25 mouse cellular contexts compared by ENCODE assay signal in genomic region chr5:135346430-135346829, GRCm38 (mm10). TPM values are rescaled to one million over a fixed set of nuclear protein-coding genes. Genes with fewer than 3 reads are reported as not detected.
DNase-seq lines count a peak whose midpoint lies in the region; ATAC-seq and TF ChIP-seq lines count a peak whose summit lies in the region.
"Had no signal": no experiment of that assay in that cellular context is flagged by ENCODE, and none has a peak within 500 bp of the region (broad histone marks: within the 10 kb centered on the region; RNA-seq: fewer than 3 reads in every experiment).

No protein-coding gene starts in this region.

- no peaks in the 10 kb centered on the region for H3K36me3 ChIP-seq in liver, adult 2 months (ENCODE audit: control insufficient read depth, insufficient read depth, low read length)
- H3K36me3 ChIP-seq in liver, embryonic 12.5 days = no peaks in the 10 kb centered on the region
- H3K36me3 ChIP-seq: embryonic facial prominence, embryonic 10.5 days; heart, embryonic 13.5 days; hindbrain, embryonic 10.5 days; midbrain, embryonic 15.5 days; neural tube, embryonic 13.5 days had no signal

- no peak overlapping the region for H3K4me2 ChIP-seq in liver, embryonic 12.5 days
- H3K4me2 ChIP-seq: heart, embryonic 13.5 days; midbrain, embryonic 15.5 days; neural tube, embryonic 13.5 days had no signal

- no peak for ATAC-seq in liver, embryonic 12.5 days
- peak; percentile 48; the same call in 1 of the 2 replicates for ATAC-seq in common myeloid progenitor, adult 5-6 weeks (replicated peaks; ENCODE audit: low read depth, poor library complexity, severe bottlenecking)
- ATAC-seq: activated CD4-positive, CD25-positive, alpha-beta regulatory T cell, adult 4 months; forebrain, embryonic 16.5 days; midbrain, embryonic 15.5 days had no signal

- TF ChIP-seq CTCF in gastrocnemius, adult 2 months (IDR thresholded peaks at IDR 0.05) = peak; percentile 39
- TF ChIP-seq CTCF in liver, adult 2 months (IDR thresholded peaks at IDR 0.05; ENCODE audit: low read depth, low read length) = 0 out of 2 replicates have a peak, but pooled peaks have one; percentile 30

- H3K9ac ChIP-seq in liver, adult 2 months (ENCODE audit: low read depth, low read length) = no peak overlapping the region
- no peak overlapping the region for H3K9ac ChIP-seq in liver, embryonic 12.5 days
- H3K9ac ChIP-seq: heart, embryonic 13.5 days; liver, embryonic 14.5 days; midbrain, embryonic 15.5 days; neural tube, embryonic 13.5 days had no signal

- DNase-seq in gastrocnemius, adult 2 months = no peak
- no peak for DNase-seq in gastrocnemius, postnatal 14 days
- DNase-seq in liver, adult 2 months (ENCODE audit: extremely low read depth, low read depth, low spot score) = peak; percentile 50
- peak; percentile 57 for DNase-seq in 416B (ENCODE audit: low read depth)
- no peak for DNase-seq in spleen, postnatal 10 days (ENCODE audit: low spot score in 2 of 2)
- DNase-seq in right cerebral cortex, postnatal 10 days (ENCODE audit: low spot score in 2 of 2) = no peak
- DNase-seq: adrenal gland, postnatal 36 days; B cell, adult 2 months; gastrocnemius, postnatal 10 days; lung, postnatal 4 days had no signal

- no peaks in the 10 kb centered on the region for H3K79me2 ChIP-seq in liver, adult 2 months (ENCODE audit: control insufficient read depth, insufficient read depth, low read length)

- WGBS in liver, adult 2 months = 13% methylated on average over 1 of the region's 1 CpGs
- WGBS in liver, embryonic 12.5 days (ENCODE audit: insufficient replicate concordance) = 16% methylated on average over 1 of the region's 1 CpGs

- no peaks in the 10 kb centered on the region for H3K9me3 ChIP-seq in liver, embryonic 12.5 days (replicated peaks)

- TF ChIP-seq POLR2A in liver, adult 2 months (IDR thresholded peaks at IDR 0.05; ENCODE audit: extremely low read depth, insufficient read depth, low read length) = no peak

- no peak overlapping the region for H3K4me3 ChIP-seq in gastrocnemius, adult 2 months
- H3K4me3 ChIP-seq in liver, adult 2 months (ENCODE audit: insufficient read depth, low read depth, low read length) = no peak overlapping the region
- no peak overlapping the region for H3K4me3 ChIP-seq in liver, embryonic 12.5 days
- H3K4me3 ChIP-seq: embryonic facial prominence, embryonic 10.5 days; erythroblast, embryonic 14.5 days; heart, embryonic 13.5 days; hindbrain, embryonic 10.5 days; midbrain, embryonic 15.5 days; neural tube, embryonic 13.5 days had no signal

- H3K27ac ChIP-seq in gastrocnemius, adult 2 months = no peak overlapping the region
- H3K27ac ChIP-seq in liver, adult 2 months (replicated peaks; ENCODE audit: insufficient read depth, low read depth, low read length) = no peak overlapping the region
- H3K27ac ChIP-seq in liver, embryonic 12.5 days = no peak overlapping the region
- H3K27ac ChIP-seq: embryonic facial prominence, embryonic 10.5 days; heart, embryonic 13.5 days; hindbrain, embryonic 10.5 days; liver, embryonic 14.5 days; midbrain, embryonic 15.5 days; neural tube, embryonic 13.5 days had no signal

- intact Hi-C loops in gastrocnemius, adult 2 months (cut with DNase I) = no loop called here
- intact Hi-C loops in gastrocnemius, postnatal 14 days (cut with DNase I; ENCODE audit: low total_unique reads) = no loop called here

- H3K4me1 ChIP-seq in liver, adult 2 months (ENCODE audit: control insufficient read depth, insufficient read depth, low read length) = no peaks in the 10 kb centered on the region
- H3K4me1 ChIP-seq in liver, embryonic 12.5 days = no peaks in the 10 kb centered on the region
- H3K4me1 ChIP-seq: embryonic facial prominence, embryonic 10.5 days; heart, embryonic 13.5 days; hindbrain, embryonic 10.5 days; midbrain, embryonic 15.5 days; neural tube, embryonic 13.5 days had no signal

- H3K27me3 ChIP-seq in liver, adult 2 months (ENCODE audit: control insufficient read depth, insufficient read depth, low read length) = no peaks in the 10 kb centered on the region
- H3K27me3 ChIP-seq in liver, embryonic 12.5 days (replicated peaks) = peaks cover 4% of the 10 kb centered on the region; the same call in 1 of the 2 replicates
- H3K27me3 ChIP-seq: midbrain, embryonic 15.5 days; neural tube, embryonic 13.5 days had no signal

RNA-seq across cellular contexts. Expression of gene Fkbp6, which starts 3.4 kb away (rescaled TPM):
- not detected for total RNA-seq in gastrocnemius, adult 2 months (2021)
- not detected for total RNA-seq in gastrocnemius, postnatal 14 days (2021)
- total RNA-seq in liver, adult 2 months (2014; rRNA removed) = not detected in 2 replicates
- not detected in 2 replicates for polyA plus RNA-seq in liver, adult 2 months (2012; rRNA removed)
- 0.13 and 0.26 TPM in 2 replicates for polyA plus RNA-seq in liver, embryonic 12.5 days (2016; fragmentation: Nextera tagmentation; extraction: Ambion mirVana)
- total RNA-seq in common myeloid progenitor, adult 5-6 weeks (2017) = not detected in 2 replicates
- total RNA-seq: adrenal gland, postnatal 36 days; gastrocnemius, postnatal 10 days; layer of hippocampus, postnatal 14 days; left cerebral cortex, postnatal 36 days had no signal
- polyA plus RNA-seq: activated CD4-positive, CD25-positive, alpha-beta regulatory T cell, adult 4 months; embryonic facial prominence, embryonic 10.5 days; erythroblast, embryonic 14.5 days; forebrain, embryonic 16.5 days; midbrain, embryonic 15.5 days; stomach, embryonic 14.5 days had no signal

RNA-seq across cellular contexts. Expression of gene Trim50, which starts 6.7 kb away (rescaled TPM):
- not detected for total RNA-seq in gastrocnemius, adult 2 months (2021)
- total RNA-seq in gastrocnemius, postnatal 14 days (2021) = not detected
- total RNA-seq in liver, adult 2 months (2014; rRNA removed) = not detected in 2 replicates
- not detected in 2 replicates for polyA plus RNA-seq in liver, adult 2 months (2012; rRNA removed)
- polyA plus RNA-seq in liver, embryonic 12.5 days (2016; fragmentation: Nextera tagmentation; extraction: Ambion mirVana) = not detected in 2 replicates
- not detected in 2 replicates for total RNA-seq in common myeloid progenitor, adult 5-6 weeks (2017)
- total RNA-seq: adrenal gland, postnatal 36 days; gastrocnemius, postnatal 10 days; layer of hippocampus, postnatal 14 days; left cerebral cortex, postnatal 36 days had no signal
- polyA plus RNA-seq: embryonic facial prominence, embryonic 10.5 days; erythroblast, embryonic 14.5 days; forebrain, embryonic 16.5 days; heart, embryonic 13.5 days; intestine, embryonic 14.5 days; liver, embryonic 14.5 days; midbrain, embryonic 15.5 days; neural tube, embryonic 13.5 days; stomach, embryonic 14.5 days had no signal

RNA-seq across cellular contexts. Expression of gene Nsun5, which starts 23.3 kb away (rescaled TPM):
- 1 to 10 TPM; 7.8 to 9.2 TPM for total RNA-seq in gastrocnemius, adult 2 months (2021)
- 1 to 10 TPM; 5.2 to 8.1 TPM for total RNA-seq in gastrocnemius, postnatal 14 days (2021)
- 7.7 and 10.7 TPM in 2 replicates for total RNA-seq in liver, adult 2 months (2014; rRNA removed)
- 16.4 and 23.7 TPM in 2 replicates for polyA plus RNA-seq in liver, adult 2 months (2012; rRNA removed)
- 30.9 and 33.6 TPM in 2 replicates for polyA plus RNA-seq in liver, embryonic 12.5 days (2016; fragmentation: Nextera tagmentation; extraction: Ambion mirVana)
- total RNA-seq in common myeloid progenitor, adult 5-6 weeks (2017) = 16.8 and 23.2 TPM in 2 replicates

RNA-seq across cellular contexts. Expression of gene Pom121, which starts 47.9 kb away (rescaled TPM):
- total RNA-seq in gastrocnemius, adult 2 months (2021) = 10 to 100 TPM; 11.0 to 12.3 TPM
- total RNA-seq in gastrocnemius, postnatal 14 days (2021) = 1 to 10 TPM; 7.8 to 9.3 TPM
- total RNA-seq in liver, adult 2 months (2014; rRNA removed) = 0.92 and 2.0 TPM in 2 replicates
- 5.7 and 6.0 TPM in 2 replicates for polyA plus RNA-seq in liver, adult 2 months (2012; rRNA removed)
- 12.2 and 13.8 TPM in 2 replicates for polyA plus RNA-seq in liver, embryonic 12.5 days (2016; fragmentation: Nextera tagmentation; extraction: Ambion mirVana)
- total RNA-seq in common myeloid progenitor, adult 5-6 weeks (2017) = 10.5 and 19.6 TPM in 2 replicates

Comparison
In these comparisons a context has a peak if more than half of its experiments do, and no peak if none do; other contexts are left out.
1. DNase-seq: peak in liver, adult 2 months (single experiment) and 416B (single experiment); none in gastrocnemius, adult 2 months (single experiment), gastrocnemius, postnatal 14 days (single experiment), spleen, postnatal 10 days (0 of 2) and right cerebral cortex, postnatal 10 days (0 of 2).